Mouse (Mus musculus) gastrocnemius, postnatal 25 days (tissue): ENCODE data around the gene Hist1h3e. TPM values are rescaled to one million over a fixed set of nuclear protein-coding genes. Genes with fewer than 3 reads are reported as not detected.

Experiments
- DNase-seq: peaks from one replicate; pipeline ENCODE4 v3.0.0; 2022
- microRNA-seq, 2 experiments: library from miRNA; unstranded; fragments of <30 nt; microRNA quantifications; one replicate each; pipeline ENCODE4 v1.2.0; 2021; ENCODE audit warnings: borderline replicate concordance in 2 of 2
- total RNA-seq, 2 experiments: library from RNA; stranded (reverse); gene quantifications; 1 replicate in 1 of 2; 2 replicates in 1 of 2; pipeline ENCODE4 v1.2.3; 2021

The Hist1h3e gene
- total RNA-seq, 2 experiments from 2014 or later, result 11.7 to 13.0 TPM

GRCm38 (mm10) chr13:23518295-23518603 is 43.9 kb downstream of the Hist1h3e start:
- no peak for DNase-seq

GRCm38 (mm10) chr13:23517603-23518294 is 44.4 kb downstream of the Hist1h3e start:
- DNase-seq, result peak; percentile 58

- peak; percentile 46 for DNase-seq
Observed at GRCm38 (mm10) chr13:23516822-23517602, 45.2 kb downstream of the Hist1h3e start.

GRCm38 (mm10) chr13:23515826-23516620 is 46.1 kb downstream of the Hist1h3e start:
- DNase-seq, result no peak

GRCm38 (mm10) chr13:23515281-23515680 is 46.9 kb downstream of the Hist1h3e start:
- no peak for DNase-seq

- DNase-seq, result no peak
Observed at GRCm38 (mm10) chr13:23513517-23513916, 48.7 kb downstream of the Hist1h3e start.

Small RNA genes lying within 50 kb of the gene (microRNA-seq; reads per million reads assigned to microRNA genes)
- gene Gm44297 (0 reads per million in 2 experiments), gene Gm44359 (0 reads per million in 2 experiments), gene Gm44394 (0 reads per million in 2 experiments), gene n-TStga1 (0 reads per million in 2 experiments)

Other genes with a start within 250 kb of the Hist1h3e start
- gene Zfp322a, start 193.2 kb downstream of the Hist1h3e start, total RNA-seq, result 10 to 100 TPM in 1 of 2 experiments, 1 to 10 TPM in 1; 8.8 to 10.3 TPM
- 1 to 10 TPM; 2.9 to 3.7 TPM for gene Abt1, start 138.5 kb downstream of the Hist1h3e start, total RNA-seq
- not detected for gene Btn1a1, start 96.5 kb downstream of the Hist1h3e start, total RNA-seq
- gene Btn2a2, start 73.5 kb downstream of the Hist1h3e start, total RNA-seq, result not detected
- gene Hist1h4h, start 31.3 kb downstream of the Hist1h3e start, total RNA-seq, result 100 to 1,000 TPM; 156 to 160 TPM
- 10 to 100 TPM in 1 of 2 experiments, 1 to 10 TPM in 1; 9.5 to 14.9 TPM for gene Hist1h2af, start 28.5 kb downstream of the Hist1h3e start, total RNA-seq
- 1 to 10 TPM; 2.0 to 3.9 TPM for gene Hist1h3g, start 26.9 kb downstream of the Hist1h3e start, total RNA-seq
- gene Hist1h2bh, start 19.0 kb downstream of the Hist1h3e start, total RNA-seq, result 1 to 10 TPM in 1 of 2 experiments, under 1 TPM in 1; 0.90 to 1.7 TPM
- gene Hist1h3f, start 18.3 kb downstream of the Hist1h3e start, total RNA-seq, result 1 to 10 TPM; 5.0 to 6.6 TPM
- 10 to 100 TPM; 15.2 to 26.3 TPM for gene Hist1h4f, start 10.7 kb downstream of the Hist1h3e start, total RNA-seq
- gene Hist1h1d, start 9.1 kb downstream of the Hist1h3e start, total RNA-seq, result 1 to 10 TPM; 1.2 to 2.3 TPM
- 1 to 10 TPM in 1 of 2 experiments, under 1 TPM in 1; 0.54 to 2.5 TPM for gene Hist1h2ae, start 8.9 kb upstream of the Hist1h3e start, total RNA-seq
- 10 to 100 TPM; 24.4 to 24.5 TPM for gene Hist1h2bg, start 9.0 kb upstream of the Hist1h3e start, total RNA-seq
- gene Hist1h2bf, start 11.8 kb upstream of the Hist1h3e start, total RNA-seq, result 10 to 100 TPM; 10.4 TPM
- 1 to 10 TPM; 1.5 to 5.5 TPM for gene Hist1h2ad, start 12.0 kb upstream of the Hist1h3e start, total RNA-seq
- gene Hist1h3d, start 13.4 kb upstream of the Hist1h3e start, total RNA-seq, result 1 to 10 TPM; 3.4 to 3.8 TPM
- 10 to 100 TPM; 35.7 to 38.0 TPM for gene Hist1h4d, start 19.2 kb upstream of the Hist1h3e start, total RNA-seq
- gene Hist1h2be, start 58.8 kb upstream of the Hist1h3e start, total RNA-seq, result 10 to 100 TPM; 18.0 to 18.2 TPM
- 10 to 100 TPM; 40.0 to 45.3 TPM for gene Hist1h1e, start 60.2 kb upstream of the Hist1h3e start, total RNA-seq
- gene Hist1h2ac, start 121.6 kb upstream of the Hist1h3e start, total RNA-seq, result 1 to 10 TPM in 1 of 2 experiments, under 1 TPM in 1; 0.84 to 2.0 TPM
- 10 to 100 TPM; 67.0 to 81.6 TPM for gene Hist1h2bc, start 121.8 kb upstream of the Hist1h3e start, total RNA-seq
- not detected for gene Hist1h1t, start 133.4 kb upstream of the Hist1h3e start, total RNA-seq
- 10 to 100 TPM; 53.1 to 63.8 TPM for gene Hist1h4c, start 136.1 kb upstream of the Hist1h3e start, total RNA-seq
- 10 to 100 TPM; 14.7 to 24.7 TPM for gene Hfe, start 148.5 kb upstream of the Hist1h3e start, total RNA-seq
- gene Hist1h1c, start 176.4 kb upstream of the Hist1h3e start, total RNA-seq, result 100 to 1,000 TPM; 156 to 159 TPM
- gene Hist1h3c, start 183.2 kb upstream of the Hist1h3e start, total RNA-seq, result 1 to 10 TPM; 5.0 to 7.1 TPM
- gene Hist1h2bb, start 184.4 kb upstream of the Hist1h3e start, total RNA-seq, result 10 to 100 TPM in 1 of 2 experiments, 1 to 10 TPM in 1; 5.9 to 10.7 TPM
- 10 to 100 TPM in 1 of 2 experiments, 1 to 10 TPM in 1; 9.5 to 11.0 TPM for gene Hist1h2ab, start 188.8 kb upstream of the Hist1h3e start, total RNA-seq
- gene Hist1h3b, start 189.9 kb upstream of the Hist1h3e start, total RNA-seq, result 10 to 100 TPM in 1 of 2 experiments, 1 to 10 TPM in 1; 9.6 to 17.3 TPM
- gene Hist1h4b, start 194.6 kb upstream of the Hist1h3e start, total RNA-seq, result 10 to 100 TPM in 1 of 2 experiments, 1 to 10 TPM in 1; 8.6 to 18.2 TPM
- 10 to 100 TPM in 1 of 2 experiments, 1 to 10 TPM in 1; 8.0 to 13.6 TPM for gene Hist1h4a, start 198.9 kb upstream of the Hist1h3e start, total RNA-seq
- 10 to 100 TPM; 10.2 to 14.0 TPM for gene Hist1h3a, start 200.0 kb upstream of the Hist1h3e start, total RNA-seq
- 1 to 10 TPM; 5.3 to 7.9 TPM for gene Hist1h1a, start 201.3 kb upstream of the Hist1h3e start, total RNA-seq
- not detected for gene Trim38, start 207.5 kb upstream of the Hist1h3e start, total RNA-seq
- gene Slc17a2, start 244.6 kb upstream of the Hist1h3e start, total RNA-seq, result not detected